Comparison of ENCODE assay signal across 8 mouse cellular contexts in genomic region chr9:57503622-57504380, GRCm38 (mm10). TPM values are rescaled to one million over a fixed set of nuclear protein-coding genes. Genes with fewer than 3 reads are reported as not detected.
DNase-seq lines count a peak whose midpoint lies in the region; ATAC-seq and TF ChIP-seq lines count a peak whose summit lies in the region.

Gene Rpp25 (plus strand): TSS chr9:57504026.

- H3K27ac ChIP-seq in forebrain, embryonic 13.5 days, result peak within 1 kb of the TSS; percentile 97
- no peak within 1 kb of the TSS for H3K27ac ChIP-seq in lung, embryonic 14.5 days (ENCODE audit: low read depth)

- peaks cover 67% of the 10 kb centered on the region for H3K27me3 ChIP-seq in forebrain, embryonic 13.5 days
- peaks cover 71% of the 10 kb centered on the region for H3K27me3 ChIP-seq in lung, embryonic 14.5 days (ENCODE audit: insufficient read depth, low read length)

- DNase-seq in urinary bladder, adult 18-20 months (ENCODE audit: low spot score in 2 of 2), result peak; percentile 57 to 73
- no peak for DNase-seq in urinary bladder, postnatal 10 days (ENCODE audit: low spot score)
- peak; percentile 79 to 80 for DNase-seq in heart, postnatal 10 days
- DNase-seq in kidney, postnatal 25 days, result peak; percentile 73 to 85
- DNase-seq in lung, embryonic 14.5 days, result peak; percentile 64
- DNase-seq in right cerebral cortex, adult 18-20 months, result peak; percentile 79

- H3K9ac ChIP-seq in forebrain, embryonic 13.5 days, result peak within 1 kb of the TSS; percentile 51
- H3K9ac ChIP-seq in lung, embryonic 14.5 days, result peak within 1 kb of the TSS; percentile 46

- H3K4me3 ChIP-seq in forebrain, embryonic 13.5 days, result peak within 1 kb of the TSS; percentile 45
- H3K4me3 ChIP-seq in lung, embryonic 14.5 days (ENCODE audit: low read depth, low read length), result peak within 1 kb of the TSS; percentile 41

- ATAC-seq in forebrain, embryonic 13.5 days, result peak; percentile 61
- peak; percentile 64 for ATAC-seq in lung, embryonic 14.5 days (ENCODE audit: insufficient read depth)
- ATAC-seq in megakaryocyte progenitor cell, adult 5-6 weeks (replicated peaks; ENCODE audit: poor library complexity), result no peak

- peaks cover 64% of the 10 kb centered on the region for H3K4me1 ChIP-seq in forebrain, embryonic 13.5 days
- peaks cover 15% of the 10 kb centered on the region for H3K4me1 ChIP-seq in lung, embryonic 14.5 days (ENCODE audit: insufficient read depth)

- H3K9me3 ChIP-seq in forebrain, embryonic 13.5 days (replicated peaks), result no peaks in the 10 kb centered on the region
- no peaks in the 10 kb centered on the region for H3K9me3 ChIP-seq in lung, embryonic 14.5 days (ENCODE audit: low read depth, low read length)

- under 1% methylated on average over 43 of the region's 46 CpGs for WGBS in forebrain, embryonic 13.5 days
- WGBS in lung, embryonic 14.5 days, result under 1% methylated on average over 46 of the region's 46 CpGs

- no peak for TF ChIP-seq CTCF in lung, embryonic 14.5 days (IDR thresholded peaks at IDR 0.05; ENCODE audit: low read depth)

- H3K4me2 ChIP-seq in forebrain, embryonic 13.5 days, result peak within 1 kb of the TSS; percentile 88
- H3K4me2 ChIP-seq in lung, embryonic 14.5 days, result peak within 1 kb of the TSS; percentile 93

- intact Hi-C loops in heart, postnatal 10 days (cut with DNase I), result loop anchor here (2.0 kb wide), 1 partner anchor 15 kb away; no protein-coding TSS in a partner anchor

- H3K36me3 ChIP-seq in forebrain, embryonic 13.5 days (ENCODE audit: poor library complexity, severe bottlenecking), result no peaks in the 10 kb centered on the region
- no peaks in the 10 kb centered on the region for H3K36me3 ChIP-seq in lung, embryonic 14.5 days (ENCODE audit: insufficient read depth)

RNA-seq across cellular contexts. Expression of gene Rpp25, which starts in this region (rescaled TPM):
- 11.0 and 12.8 TPM in 2 replicates for polyA plus RNA-seq in forebrain, embryonic 13.5 days (2015; fragmentation: Nextera tagmentation; extraction: Ambion mirVana)
- total RNA-seq in heart, postnatal 10 days (2021), result 1 to 10 TPM; 3.4 to 5.7 TPM
- 2.3 and 2.4 TPM in 2 replicates for polyA plus RNA-seq in lung, embryonic 14.5 days (2014; fragmentation: Nextera tagmentation; extraction: Ambion mirVana)
- total RNA-seq in megakaryocyte progenitor cell, adult 5-6 weeks (2015), result 0.12 and 0.30 TPM in 2 replicates
- 0.20 TPM in 1 of 2 replicates, not detected in the other for total RNA-seq in megakaryocyte progenitor cell, adult 5-6 weeks (2017)
